Mouse (Mus musculus) lung, embryonic 14.5 days (tissue): ENCODE data around the gene Sox5. TPM values are rescaled to one million over a fixed set of nuclear protein-coding genes. Genes with fewer than 3 reads are reported as not detected.
A peak's percentile ranks its signal among the peaks of the same experiment; 100 is the strongest.

ENCODE experiments used
- ATAC-seq: fragments of 200-750 bp; cut with Nextera tagmentation; 2 replicates; pipeline ENCODE4 v1.8.0; 2017; ENCODE audit warnings: mild to moderate bottlenecking, moderate TSS enrichment, moderate library complexity; ENCODE audit not compliant: insufficient read depth
- DNase-seq: peaks from one replicate; pipeline ENCODE4 v3.0.0-alpha.2; 2015
- H3K27ac ChIP-seq: fragments of 300-500 bp; sonication (generic); 2 replicates; pipeline ENCODE4 v1.5.1; 2014; ENCODE audit warnings: low read depth, mild to moderate bottlenecking, moderate library complexity
- H3K27me3 ChIP-seq: fragments of 300-500 bp; sonication (generic); 2 replicates; pipeline ENCODE4 v1.6.1; 2014; ENCODE audit warnings: low read length, control low read depth; ENCODE audit not compliant: insufficient read depth
- H3K36me3 ChIP-seq: fragments of 300-500 bp; sonication (generic); 2 replicates; pipeline ENCODE4 v1.6.1; 2014; ENCODE audit warnings: control low read depth; ENCODE audit not compliant: insufficient read depth
- H3K4me1 ChIP-seq: fragments of 300-500 bp; sonication (generic); 2 replicates; pipeline ENCODE4 v1.6.1; 2014; ENCODE audit warnings: antibody characterized with exemption, control low read depth; ENCODE audit not compliant: insufficient read depth
- H3K4me2 ChIP-seq: fragments of 300-500 bp; sonication (generic); 2 replicates; pipeline ENCODE4 v1.6.1; 2014; ENCODE audit warnings: mild to moderate bottlenecking
- H3K4me3 ChIP-seq: fragments of 300-500 bp; sonication (generic); 2 replicates; pipeline ENCODE4 v1.5.1; 2014; ENCODE audit warnings: low read depth, low read length
- H3K9ac ChIP-seq: fragments of 300-500 bp; sonication (generic); 2 replicates; pipeline ENCODE4 v1.6.1; 2014
- H3K9me3 ChIP-seq: fragments of 300-500 bp; sonication (generic); 2 replicates; pipeline ENCODE4 v1.6.1; 2016; ENCODE audit warnings: low read depth, low read length, control low read depth
- CTCF ChIP-seq: IDR thresholded peaks from 2 replicates; pipeline ENCODE4 v1.5.1; 2016; ENCODE audit warnings: antibody characterized with exemption, low read depth
- WGBS: fragments of 180-500 bp; shearing (Covaris S2); extraction: QIAGEN DNeasy Blood & Tissue Kit; methylation state at CpG from one replicate; pipeline ENCODE4 v1.1.7; 2014; 5-methylcytosine and 5-hydroxymethylcytosine counted together
- polyA plus RNA-seq: library from polyadenylated mRNA; unstranded; fragments of >200 nt; fragmentation: Nextera tagmentation; extraction: Ambion mirVana; gene quantifications from 2 replicates; pipeline ENCODE4 v1.2.1, GENCODE M21; 2014

The Sox5 gene
- polyA plus RNA-seq, 1 experiment from 2014 or later: 21.3 TPM

DNA sequence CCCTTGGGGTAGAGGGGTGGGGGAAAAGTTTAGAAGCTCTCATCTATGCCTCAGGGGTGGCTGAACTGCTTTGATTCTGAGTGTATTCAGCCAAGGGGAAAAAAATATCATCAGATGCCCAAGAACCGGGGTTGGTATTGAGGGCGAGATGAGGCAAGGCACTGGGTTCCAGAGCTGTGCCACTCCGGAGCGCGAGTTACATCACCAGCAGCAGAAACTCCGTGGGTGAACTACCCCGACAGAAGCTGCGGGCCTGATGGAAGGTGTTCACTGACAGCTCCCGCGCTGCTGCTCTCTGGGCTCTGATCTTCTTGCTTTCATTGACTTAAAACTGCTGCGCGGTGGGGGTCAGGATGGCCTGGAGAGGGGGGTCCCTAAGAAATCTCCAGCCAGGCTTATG is 1.1 kb upstream of the Sox5 start:
- H3K9ac ChIP-seq: peak overlapping the region; percentile 76
- peaks cover 6% of the 10 kb centered on the region; the same call in 1 of the 2 replicates for H3K4me1 ChIP-seq
- no peaks in the 10 kb centered on the region for H3K27me3 ChIP-seq
- H3K36me3 ChIP-seq: no peaks in the 10 kb centered on the region
- H3K4me2 ChIP-seq: peak overlapping the region; percentile 89
- TF ChIP-seq CTCF: no peak
- H3K9me3 ChIP-seq: no peaks in the 10 kb centered on the region
- peak overlapping the region; percentile 73 for H3K4me3 ChIP-seq
- peak; percentile 39 for DNase-seq
- 8% methylated on average over 12 of the region's 12 CpGs for WGBS
- ATAC-seq: no peak
- H3K27ac ChIP-seq: no peak overlapping the region

DNA sequence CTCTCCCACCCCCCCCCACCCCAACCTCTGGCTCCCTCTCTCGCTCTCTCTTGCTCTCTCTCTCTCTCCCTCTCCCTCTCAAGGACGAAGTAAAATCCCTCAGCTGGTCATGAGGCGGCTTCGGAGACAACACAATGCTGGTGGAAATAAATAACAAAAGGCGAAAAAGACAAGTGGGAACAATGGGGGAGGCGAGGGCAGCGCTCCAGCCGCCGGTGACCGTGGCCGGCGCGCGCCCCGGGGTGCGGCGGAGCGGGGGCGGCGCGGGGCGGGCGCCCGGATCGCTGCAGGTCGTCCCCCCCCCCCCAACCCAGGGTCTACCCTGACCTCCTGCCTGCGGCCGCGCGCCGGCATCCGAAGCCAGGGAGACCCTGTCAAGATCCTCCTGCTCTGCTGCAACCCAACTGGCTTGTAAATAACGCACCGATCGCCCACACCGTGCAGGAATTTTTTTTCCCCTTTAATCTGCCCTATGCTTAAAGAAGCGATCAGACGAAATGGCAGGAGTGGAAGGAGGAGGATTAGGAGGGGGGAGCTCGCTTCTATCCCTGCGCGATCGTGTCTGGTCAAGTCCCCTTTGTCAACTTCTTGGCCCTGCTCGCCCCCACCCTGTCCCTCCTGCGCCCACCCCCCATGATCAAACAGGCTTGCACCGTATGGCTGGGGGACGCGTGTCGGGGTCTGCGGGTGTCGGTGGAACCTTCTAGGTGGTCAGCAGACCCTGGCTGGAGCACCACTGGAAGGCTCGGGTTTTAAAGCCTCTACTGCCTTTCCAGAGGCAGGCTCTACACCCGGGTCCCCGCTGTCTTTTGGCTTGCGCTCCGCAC is 467 bp upstream of the Sox5 start:
- under 1% methylated on average over 47 of the region's 55 CpGs for WGBS
- Histone ChIP-seq H3K4me3 (peak overlapping the region; percentile 73), H3K4me1 (peaks cover 6% of the 10 kb centered on the region; the same call in 1 of the 2 replicates), H3K9ac (peak overlapping the region; percentile 76), H3K4me2 (peak overlapping the region; percentile 89), H3K36me3 (no peaks in the 10 kb centered on the region), H3K27me3 (no peaks in the 10 kb centered on the region), H3K27ac (peak overlapping the region; percentile 55), H3K9me3 (no peaks in the 10 kb centered on the region)
- TF ChIP-seq CTCF: no peak
- DNase-seq (peak; percentile 59), ATAC-seq (peak; percentile 58)

DNA sequence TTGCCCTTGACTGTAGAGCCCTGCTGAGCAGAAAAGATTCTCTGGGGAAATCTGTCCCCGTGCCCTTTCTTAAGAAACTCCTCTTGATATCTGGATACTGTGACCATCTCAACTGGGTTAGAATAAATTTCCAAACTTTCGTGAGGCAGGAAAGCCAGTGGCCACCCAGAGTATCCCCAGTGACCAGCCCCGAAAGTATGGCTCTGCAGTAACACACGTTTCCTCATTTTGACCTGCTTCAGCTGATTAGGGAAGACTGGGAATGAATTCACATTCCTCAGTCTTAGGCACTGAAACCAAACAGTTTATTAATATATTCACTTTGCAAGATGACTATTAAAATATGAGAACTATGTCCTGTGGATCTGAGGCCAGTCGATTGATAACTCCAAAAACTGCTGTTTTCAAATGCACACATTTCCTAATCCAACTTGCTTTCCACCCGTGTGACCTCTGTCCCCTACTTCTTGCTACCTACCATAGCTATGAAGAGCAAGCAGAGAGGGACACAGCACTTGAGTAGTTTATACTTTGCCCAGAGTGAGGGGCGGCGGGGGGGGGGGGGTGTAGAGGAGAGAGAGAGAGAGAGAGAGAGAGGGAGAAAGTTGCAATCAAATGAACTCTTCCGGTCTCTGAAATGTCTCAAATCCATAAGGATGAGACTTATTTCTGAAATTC is 1.0 kb downstream of the Sox5 start:
- Histone ChIP-seq H3K27ac (peak overlapping the region; percentile 55; the same call in 1 of the 2 replicates), H3K4me2 (peak overlapping the region; percentile 89), H3K4me1 (peaks cover 6% of the 10 kb centered on the region; the same call in 1 of the 2 replicates), H3K9me3 (no peaks in the 10 kb centered on the region), H3K36me3 (no peaks in the 10 kb centered on the region), H3K9ac (peak overlapping the region; percentile 76), H3K4me3 (peak overlapping the region; percentile 73), H3K27me3 (no peaks in the 10 kb centered on the region)
- no peak for ATAC-seq
- DNase-seq: peak; percentile 44
- TF ChIP-seq CTCF: no peak
- WGBS: 8% methylated on average over 9 of the region's 9 CpGs

DNA sequence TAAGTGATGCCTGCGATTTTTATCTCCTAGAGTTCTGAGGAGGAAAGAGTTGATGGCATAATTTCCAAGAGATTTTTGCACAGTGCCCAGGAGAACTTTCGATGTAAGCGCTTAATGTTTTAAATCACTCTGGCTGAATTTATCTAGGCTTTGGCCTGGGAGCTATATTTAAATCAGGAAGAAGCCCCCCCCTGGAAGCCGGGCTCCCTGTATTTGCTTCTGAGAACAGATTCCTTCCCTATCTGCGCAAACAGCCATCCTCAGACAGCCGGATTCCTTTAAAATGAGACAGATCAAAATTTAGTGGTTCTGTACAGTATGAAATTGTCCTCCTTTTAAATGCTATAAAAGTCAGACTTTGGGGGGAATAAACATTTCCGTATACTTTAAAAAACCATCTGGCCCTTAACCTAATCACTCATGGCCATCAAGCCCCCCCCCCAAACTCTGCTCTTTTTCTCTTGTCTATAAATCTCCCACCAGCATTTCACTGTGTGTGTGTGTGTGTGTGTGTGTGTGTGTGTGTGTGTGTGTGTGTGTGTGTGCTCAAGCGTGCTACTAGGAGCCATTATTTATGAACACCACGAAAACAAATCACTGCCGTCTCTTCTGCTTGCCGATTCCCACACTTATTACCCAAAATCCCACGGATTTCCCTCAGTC is 1.7 kb downstream of the Sox5 start:
- no peaks in the 10 kb centered on the region for H3K9me3 ChIP-seq
- no peaks in the 10 kb centered on the region for H3K27me3 ChIP-seq
- no peak for ATAC-seq
- H3K9ac ChIP-seq: peak overlapping the region; percentile 27
- peak overlapping the region; percentile 73 for H3K4me3 ChIP-seq
- peak; percentile 63 for DNase-seq
- H3K27ac ChIP-seq: peak overlapping the region; percentile 67; the same call in 1 of the 2 replicates
- peak overlapping the region; percentile 89 for H3K4me2 ChIP-seq
- peaks cover 6% of the 10 kb centered on the region; the same call in 1 of the 2 replicates for H3K4me1 ChIP-seq
- TF ChIP-seq CTCF: no peak
- no peaks in the 10 kb centered on the region for H3K36me3 ChIP-seq
- WGBS: 22% methylated on average over 12 of the region's 12 CpGs

DNA sequence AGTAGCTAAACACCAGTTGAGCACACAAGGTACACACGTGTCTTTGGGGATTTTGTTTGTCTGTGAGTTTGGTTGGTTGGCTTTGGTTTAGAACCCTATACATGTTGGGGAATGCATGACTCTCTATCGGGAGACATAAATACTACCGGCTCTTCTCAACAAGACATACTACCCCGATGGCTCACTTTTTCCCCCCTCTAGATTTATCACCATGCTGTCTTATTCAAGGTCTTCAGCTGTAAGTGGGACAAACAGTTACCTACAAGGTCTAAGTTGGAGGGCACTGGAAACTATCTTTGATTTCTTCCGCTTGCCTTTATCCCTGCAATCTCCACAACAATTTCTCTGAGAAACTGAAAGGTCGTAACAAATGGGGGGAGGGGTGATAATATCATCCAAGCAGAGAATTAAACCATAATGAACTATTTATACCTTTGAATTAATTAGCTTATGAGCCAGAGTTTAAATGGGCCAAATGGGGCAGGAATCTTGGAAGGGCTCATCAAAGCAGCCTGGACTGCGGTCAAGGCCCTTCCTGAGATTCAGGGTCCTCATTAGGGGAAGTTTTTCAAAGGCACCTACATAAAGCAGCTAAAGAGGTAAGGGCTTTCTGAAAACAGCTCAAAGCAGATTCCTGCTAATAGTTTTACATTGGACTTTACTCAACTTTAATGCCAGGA is 4.3 kb downstream of the Sox5 start:
- Histone ChIP-seq H3K36me3 (no peaks in the 10 kb centered on the region), H3K4me1 (peaks cover 2% of the 10 kb centered on the region; the same call in 1 of the 2 replicates), H3K9me3 (no peaks in the 10 kb centered on the region), H3K4me3 (no peak overlapping the region), H3K9ac (no peak overlapping the region), H3K27ac (no peak overlapping the region), H3K27me3 (no peaks in the 10 kb centered on the region), H3K4me2 (no peak overlapping the region)
- TF ChIP-seq CTCF: no peak
- ATAC-seq (no peak), DNase-seq (no peak)
- 91% methylated on average over 7 of the region's 7 CpGs for WGBS

DNA sequence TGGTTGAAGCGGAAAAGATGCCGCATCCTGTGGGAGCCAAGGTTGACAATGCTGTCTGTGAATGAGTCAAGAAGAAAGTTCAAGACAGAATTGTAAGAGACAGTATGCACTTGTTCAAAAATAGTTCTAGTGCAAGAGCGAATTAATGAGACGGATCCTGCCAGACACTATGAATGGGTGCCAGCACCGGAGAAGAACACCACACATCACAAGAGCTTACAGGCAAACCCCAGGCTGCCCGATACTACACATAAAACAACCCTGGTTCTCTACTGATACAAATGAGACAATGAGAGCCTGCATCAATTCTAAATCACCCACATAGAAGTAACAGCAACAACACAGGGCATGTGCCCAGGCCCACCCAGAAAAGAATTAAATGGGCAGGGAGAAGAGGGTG is 8.0 kb downstream of the Sox5 start:
- H3K36me3 ChIP-seq: no peaks in the 10 kb centered on the region
- no peak overlapping the region for H3K9ac ChIP-seq
- no peak for TF ChIP-seq CTCF
- ATAC-seq: no peak
- no peaks in the 10 kb centered on the region for H3K27me3 ChIP-seq
- no peak overlapping the region for H3K4me3 ChIP-seq
- WGBS: 87% methylated on average over 6 of the region's 6 CpGs
- peaks cover 8% of the 10 kb centered on the region; the same call in 1 of the 2 replicates for H3K4me1 ChIP-seq
- no peak overlapping the region for H3K27ac ChIP-seq
- no peak for DNase-seq
- no peaks in the 10 kb centered on the region for H3K9me3 ChIP-seq
- H3K4me2 ChIP-seq: no peak overlapping the region
